Mouse (Mus musculus) cerebellum, adult 2 months (tissue): ENCODE data around the gene Rpl4. TPM values are rescaled to one million over a fixed set of nuclear protein-coding genes. Genes with fewer than 3 reads are reported as not detected.
A peak's percentile ranks its signal among the peaks of the same experiment; 100 is the strongest.
"Not testable (repeated sequence)": the region's sequence is repeated elsewhere in the genome, so short reads cannot be mapped to it uniquely, and the experiment has no call there.

Source experiments
- DNase-seq, 2 experiments: peaks; one replicate each; pipeline ENCODE4 v3.0.0; 2021
- H3K27ac ChIP-seq: fragments of 200-500 bp; 2 replicates; pipeline ENCODE4 v1.5.1; 2012; ENCODE audit warnings: low read length, control low read depth, inconsistent platforms; ENCODE audit not compliant: insufficient read depth
- H3K27me3 ChIP-seq: fragments of 200-500 bp; 2 replicates; pipeline ENCODE4 v1.6.1; 2012; ENCODE audit warnings: inconsistent platforms, mild to moderate bottlenecking, low read length, moderate library complexity; ENCODE audit not compliant: control insufficient read depth, insufficient read depth
- H3K4me1 ChIP-seq: fragments of 200-500 bp; 2 replicates; pipeline ENCODE4 v1.6.1; 2011; ENCODE audit warnings: low read length; ENCODE audit not compliant: control insufficient read depth, insufficient read depth
- H3K4me3 ChIP-seq: fragments of 200-500 bp; replicated peaks from 2 replicates; pipeline ENCODE3; 2011; ENCODE audit warnings: mild to moderate bottlenecking, low read depth, low read length, control low read depth; ENCODE audit not compliant: insufficient read depth
- CTCF ChIP-seq: fragments of 200-500 bp; IDR thresholded peaks from 2 replicates; pipeline ENCODE4 v1.5.1; 2011; ENCODE audit warnings: low read depth, mild to moderate bottlenecking, control low read depth, low read length, moderate library complexity, borderline replicate concordance; ENCODE audit not compliant: insufficient read depth
- POLR2A ChIP-seq: fragments of 200-500 bp; IDR thresholded peaks from 2 replicates; pipeline ENCODE4 v1.6.1; 2011; ENCODE audit warnings: low read length, control low read depth, borderline replicate concordance; ENCODE audit not compliant: insufficient read depth
- WGBS: fragments of 180-500 bp; shearing (Covaris S2); methylation state at CpG from one replicate; pipeline ENCODE4 v1.1.7; 2018; 5-methylcytosine and 5-hydroxymethylcytosine counted together
- polyA plus RNA-seq: library from polyadenylated mRNA; depleted of rRNA; stranded (reverse); fragments of >200 nt; gene quantifications from 2 replicates; pipeline ENCODE4 v1.2.3, GENCODE M21; 2012

Gene Rpl4
- polyA plus RNA-seq, 1 experiment: 489 TPM

GRCm38 (mm10) chr9:64160471-64160870 is 12.7 kb upstream of the Rpl4 start:
- Histone ChIP-seq H3K27ac (no peak overlapping the region), H3K4me3 (no peak overlapping the region), H3K27me3 (no peaks in the 10 kb centered on the region), H3K4me1 (no peaks in the 10 kb centered on the region)
- TF ChIP-seq CTCF: no peak
- TF ChIP-seq POLR2A: no peak
- WGBS: 63% methylated on average over 5 of the region's 5 CpGs
- DNase-seq: no peak

GRCm38 (mm10) chr9:64169967-64170366 is 3.2 kb upstream of the Rpl4 start:
- H3K27ac ChIP-seq, H3K4me3 ChIP-seq, H3K4me1 ChIP-seq, H3K27me3 ChIP-seq, DNase-seq: not testable (repeated sequence)
- WGBS: 91% methylated on average over 3 of the region's 3 CpGs

GRCm38 (mm10) chr9:64172145-64172815 is 895 bp upstream of the Rpl4 start:
- H3K27ac ChIP-seq: no peak overlapping the region
- no peak for DNase-seq
- TF ChIP-seq CTCF (no peak), POLR2A (no peak)
- WGBS: 2% methylated on average over 18 of the region's 18 CpGs
- H3K27me3 ChIP-seq: no peaks in the 10 kb centered on the region
- H3K4me3 ChIP-seq: peak overlapping the region; percentile 100
- peaks cover 4% of the 10 kb centered on the region; the same call in 1 of the 2 replicates for H3K4me1 ChIP-seq

- under 1% methylated on average over 16 of the region's 16 CpGs for WGBS
- H3K4me1 ChIP-seq: peaks cover 4% of the 10 kb centered on the region; the same call in 1 of the 2 replicates
- H3K27me3 ChIP-seq: no peaks in the 10 kb centered on the region
- H3K4me3 ChIP-seq: peak overlapping the region; percentile 100
- TF ChIP-seq CTCF (no peak), POLR2A (no peak)
- no peak for DNase-seq
- H3K27ac ChIP-seq: no peak overlapping the region
Observed at GRCm38 (mm10) chr9:64173666-64174220, 568 bp downstream of the Rpl4 start.

DNA sequence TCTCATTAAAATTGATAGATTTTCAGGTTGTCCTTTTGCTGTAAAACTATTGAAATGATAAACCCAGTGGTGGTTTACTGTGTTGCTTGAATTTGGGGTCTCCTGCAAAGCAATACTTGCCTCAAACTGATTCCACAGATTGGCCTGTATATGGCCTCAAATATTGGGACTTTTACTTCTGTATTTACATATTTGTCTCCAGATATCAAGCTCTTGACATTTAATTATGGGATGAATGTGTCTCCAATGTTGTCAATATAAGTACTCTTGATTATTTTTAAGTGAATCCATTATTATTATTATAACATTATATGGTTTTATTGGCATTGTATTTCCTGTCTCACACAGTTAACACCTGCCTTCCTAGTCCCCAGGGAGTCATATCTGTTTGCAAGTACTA is 1.2 kb downstream of the Rpl4 start:
- TF ChIP-seq CTCF: no peak
- TF ChIP-seq POLR2A: no peak
- Histone ChIP-seq H3K4me3 (peak overlapping the region; percentile 31), H3K27ac (no peak overlapping the region), H3K4me1 (peaks cover 4% of the 10 kb centered on the region; the same call in 1 of the 2 replicates), H3K27me3 (no peaks in the 10 kb centered on the region)
- DNase-seq: no peak

- Histone ChIP-seq H3K4me3 (no peak overlapping the region), H3K27ac (no peak overlapping the region)
- WGBS: 43% methylated on average over 8 of the region's 8 CpGs
Observed at GRCm38 (mm10) chr9:64174766-64175165, 1.6 kb downstream of the Rpl4 start.

DNA sequence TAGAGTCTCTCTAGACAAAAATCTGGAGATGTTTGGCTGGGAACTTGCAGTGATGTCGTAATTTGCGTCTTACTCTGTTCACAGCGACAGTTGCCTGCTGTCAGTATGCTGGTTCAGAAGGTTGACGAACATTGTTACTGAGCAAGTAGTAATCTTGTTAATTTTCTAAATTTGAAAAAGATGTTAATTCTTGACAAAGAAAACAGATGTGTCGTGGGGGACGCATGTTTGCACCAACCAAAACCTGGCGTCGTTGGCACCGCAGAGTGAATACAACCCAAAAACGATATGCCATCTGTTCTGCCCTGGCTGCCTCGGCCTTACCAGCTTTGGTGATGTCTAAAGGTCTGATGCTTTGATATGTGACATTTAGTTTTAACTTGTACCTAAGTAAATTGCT is 2.2 kb downstream of the Rpl4 start:
- DNase-seq: no peak
- TF ChIP-seq CTCF (no peak), POLR2A (no peak)
- H3K4me3 ChIP-seq: no peak overlapping the region
- H3K4me1 ChIP-seq: peaks cover 8% of the 10 kb centered on the region; the same call in 1 of the 2 replicates
- WGBS: 33% methylated on average over 11 of the region's 11 CpGs
- no peak overlapping the region for H3K27ac ChIP-seq
- H3K27me3 ChIP-seq: no peaks in the 10 kb centered on the region

More at GRCm38 (mm10) chr9:64174766-64175165, 1.6 kb downstream of the Rpl4 start:
- no peaks in the 10 kb centered on the region for H3K27me3 ChIP-seq
- TF ChIP-seq POLR2A: no peak
- TF ChIP-seq CTCF: no peak
- DNase-seq: no peak
- H3K4me1 ChIP-seq: peaks cover 4% of the 10 kb centered on the region; the same call in 1 of the 2 replicates

DNA sequence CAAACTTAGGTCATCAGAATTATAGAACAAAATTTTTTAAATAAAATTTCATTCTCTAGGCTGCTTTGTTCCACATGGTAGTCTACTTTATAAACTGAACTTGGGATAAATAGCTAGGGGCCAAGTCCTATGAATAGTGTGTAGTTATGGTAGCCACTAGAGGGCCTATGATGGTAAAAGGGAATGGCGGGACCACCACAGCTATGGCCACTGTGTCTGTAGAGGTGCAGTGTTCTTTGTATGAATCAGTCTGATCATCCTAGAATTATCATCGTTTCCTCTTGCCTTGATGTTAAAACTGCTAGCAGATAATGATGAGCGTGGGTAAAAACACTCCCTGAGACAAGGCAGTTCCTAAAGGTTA is 5.4 kb downstream of the Rpl4 start:
- peak in 1 of 2 experiments; percentile 22 for DNase-seq
- TF ChIP-seq CTCF (peak; percentile 19; the same call in 1 of the 2 replicates), POLR2A (no peak)
- Histone ChIP-seq H3K4me1 (peaks cover 8% of the 10 kb centered on the region; the same call in 1 of the 2 replicates), H3K27ac (no peak overlapping the region; the same call in 1 of the 2 replicates), H3K27me3 (no peaks in the 10 kb centered on the region), H3K4me3 (peak overlapping the region; percentile 99)
- 32% methylated on average over 3 of the region's 3 CpGs for WGBS
